Mouse (Mus musculus): ENCODE data around the gene Cnmd. TPM values are rescaled to one million over a fixed set of nuclear protein-coding genes. Genes with fewer than 3 reads are reported as not detected.
A peak's percentile ranks its signal among the peaks of the same experiment; 100 is the strongest.

Gene Cnmd
- total and polyA plus RNA-seq, 2 experiments: 5.9 to 35.8 TPM

GRCm38 (mm10) chr14:79591611-79592010 is 70.4 kb downstream of the Cnmd start:
- Histone ChIP-seq H3K4me1 (ENCODE audit: control insufficient read depth, insufficient read depth, low read length) (peaks cover 5% of the 10 kb centered on the region; the same call in 1 of the 2 replicates), H3K79me2 (ENCODE audit: control insufficient read depth, insufficient read depth, low read length) (peaks cover 15% of the 10 kb centered on the region; the same call in 1 of the 2 replicates), H3K27me3 (ENCODE audit: control insufficient read depth, insufficient read depth, low read length) (no peaks in the 10 kb centered on the region), H3K36me3 (ENCODE audit: control insufficient read depth, insufficient read depth, low read length) (peaks cover 8% of the 10 kb centered on the region), H3K27ac (replicated peaks; ENCODE audit: insufficient read depth, low read depth, low read length) (no peak overlapping the region), H3K4me3 (ENCODE audit: insufficient read depth, low read depth, low read length) (no peak overlapping the region), H3K9ac (ENCODE audit: low read depth, low read length) (no peak overlapping the region)
- DNase-seq (ENCODE audit: extremely low read depth, low read depth, low spot score): no peak
- TF ChIP-seq POLR2A (IDR thresholded peaks at IDR 0.05; ENCODE audit: extremely low read depth, insufficient read depth, low read length): no peak
- TF ChIP-seq CTCF (IDR thresholded peaks at IDR 0.05; ENCODE audit: low read depth, low read length): no peak
- WGBS: 99% methylated on average over 2 of the region's 2 CpGs

GRCm38 (mm10) chr14:79590916-79591315 is 71.1 kb downstream of the Cnmd start:
- Histone ChIP-seq H3K27ac (replicated peaks; ENCODE audit: insufficient read depth, low read depth, low read length) (no peak overlapping the region), H3K36me3 (ENCODE audit: control insufficient read depth, insufficient read depth, low read length) (peaks cover 5% of the 10 kb centered on the region), H3K9ac (ENCODE audit: low read depth, low read length) (no peak overlapping the region), H3K27me3 (ENCODE audit: control insufficient read depth, insufficient read depth, low read length) (no peaks in the 10 kb centered on the region), H3K4me1 (ENCODE audit: control insufficient read depth, insufficient read depth, low read length) (peaks cover 5% of the 10 kb centered on the region; the same call in 1 of the 2 replicates), H3K79me2 (ENCODE audit: control insufficient read depth, insufficient read depth, low read length) (peaks cover 15% of the 10 kb centered on the region; the same call in 1 of the 2 replicates), H3K4me3 (ENCODE audit: insufficient read depth, low read depth, low read length) (no peak overlapping the region)
- no peak for DNase-seq (ENCODE audit: extremely low read depth, low read depth, low spot score)
- 94% methylated on average over 8 of the region's 8 CpGs for WGBS
- no peak for TF ChIP-seq CTCF (IDR thresholded peaks at IDR 0.05; ENCODE audit: low read depth, low read length)
- no peak for TF ChIP-seq POLR2A (IDR thresholded peaks at IDR 0.05; ENCODE audit: extremely low read depth, insufficient read depth, low read length)

- H3K36me3 ChIP-seq (ENCODE audit: control insufficient read depth, insufficient read depth, low read length): peaks cover 2% of the 10 kb centered on the region; the same call in 1 of the 2 replicates
- WGBS: 81% methylated on average over 6 of the region's 6 CpGs
These were observed 72.6 kb downstream of the Cnmd start for GRCm38 (mm10) chr14:79589401-79589800.

GRCm38 (mm10) chr14:79588534-79588951 is 73.4 kb downstream of the Cnmd start:
- H3K79me2 ChIP-seq (ENCODE audit: control insufficient read depth, insufficient read depth, low read length): peaks cover 15% of the 10 kb centered on the region; the same call in 1 of the 2 replicates
- no peak overlapping the region for H3K9ac ChIP-seq (ENCODE audit: low read depth, low read length)
- no peak for DNase-seq (ENCODE audit: extremely low read depth, low read depth, low spot score)
- H3K27me3 ChIP-seq (ENCODE audit: control insufficient read depth, insufficient read depth, low read length): no peaks in the 10 kb centered on the region
- H3K27ac ChIP-seq (replicated peaks; ENCODE audit: insufficient read depth, low read depth, low read length): no peak overlapping the region
- TF ChIP-seq POLR2A (IDR thresholded peaks at IDR 0.05; ENCODE audit: extremely low read depth, insufficient read depth, low read length): no peak
- no peak for TF ChIP-seq CTCF (IDR thresholded peaks at IDR 0.05; ENCODE audit: low read depth, low read length)
- H3K4me3 ChIP-seq (ENCODE audit: insufficient read depth, low read depth, low read length): no peak overlapping the region
- peaks cover 5% of the 10 kb centered on the region; the same call in 1 of the 2 replicates for H3K4me1 ChIP-seq (ENCODE audit: control insufficient read depth, insufficient read depth, low read length)
- H3K36me3 ChIP-seq (ENCODE audit: control insufficient read depth, insufficient read depth, low read length): peaks cover 2% of the 10 kb centered on the region; the same call in 1 of the 2 replicates
- WGBS: 75% methylated on average over 9 of the region's 9 CpGs

More at GRCm38 (mm10) chr14:79589401-79589800, 72.6 kb downstream of the Cnmd start:
- Histone ChIP-seq H3K27ac (replicated peaks; ENCODE audit: insufficient read depth, low read depth, low read length) (no peak overlapping the region), H3K4me1 (ENCODE audit: control insufficient read depth, insufficient read depth, low read length) (peaks cover 5% of the 10 kb centered on the region; the same call in 1 of the 2 replicates), H3K9ac (ENCODE audit: low read depth, low read length) (no peak overlapping the region), H3K4me3 (ENCODE audit: insufficient read depth, low read depth, low read length) (no peak overlapping the region), H3K79me2 (ENCODE audit: control insufficient read depth, insufficient read depth, low read length) (peaks cover 15% of the 10 kb centered on the region; the same call in 1 of the 2 replicates), H3K27me3 (ENCODE audit: control insufficient read depth, insufficient read depth, low read length) (no peaks in the 10 kb centered on the region)
- no peak for DNase-seq (ENCODE audit: extremely low read depth, low read depth, low spot score)
- TF ChIP-seq CTCF (IDR thresholded peaks at IDR 0.05; ENCODE audit: low read depth, low read length) (no peak), POLR2A (IDR thresholded peaks at IDR 0.05; ENCODE audit: extremely low read depth, insufficient read depth, low read length) (no peak)

GRCm38 (mm10) chr14:79587852-79588229 is 74.1 kb downstream of the Cnmd start:
- Histone ChIP-seq H3K4me1 (ENCODE audit: control insufficient read depth, insufficient read depth, low read length) (peaks cover 5% of the 10 kb centered on the region; the same call in 1 of the 2 replicates), H3K9ac (ENCODE audit: low read depth, low read length) (peak overlapping the region; percentile 68), H3K27ac (replicated peaks; ENCODE audit: insufficient read depth, low read depth, low read length) (peak overlapping the region; percentile 47; the same call in 1 of the 2 replicates), H3K27me3 (ENCODE audit: control insufficient read depth, insufficient read depth, low read length) (no peaks in the 10 kb centered on the region), H3K79me2 (ENCODE audit: control insufficient read depth, insufficient read depth, low read length) (peaks cover 15% of the 10 kb centered on the region; the same call in 1 of the 2 replicates), H3K36me3 (ENCODE audit: control insufficient read depth, insufficient read depth, low read length) (peaks cover 2% of the 10 kb centered on the region; the same call in 1 of the 2 replicates), H3K4me3 (ENCODE audit: insufficient read depth, low read depth, low read length) (peak overlapping the region; percentile 81)
- DNase-seq (ENCODE audit: extremely low read depth, low read depth, low spot score): no peak
- WGBS: 0% methylated on average over 9 of the region's 9 CpGs
- no peak for TF ChIP-seq POLR2A (IDR thresholded peaks at IDR 0.05; ENCODE audit: extremely low read depth, insufficient read depth, low read length)
- no peak for TF ChIP-seq CTCF (IDR thresholded peaks at IDR 0.05; ENCODE audit: low read depth, low read length)

Other genes with a start within 250 kb of the Cnmd start
- 6.6 and 7.3 TPM in 2 replicates for gene Kbtbd7, start 235.7 kb downstream of the Cnmd start, total RNA-seq (2014; rRNA removed)
- gene Kbtbd7, start 235.7 kb downstream of the Cnmd start, polyA plus RNA-seq (2012; rRNA removed): 3.8 and 4.3 TPM in 2 replicates
- 0.13 and 0.18 TPM in 2 replicates for gene Kbtbd6, start 210.3 kb downstream of the Cnmd start, total RNA-seq (2014; rRNA removed)
- gene Kbtbd6, start 210.3 kb downstream of the Cnmd start, polyA plus RNA-seq (2012; rRNA removed): not detected in 2 replicates
- gene Elf1, start 181.0 kb downstream of the Cnmd start, total RNA-seq (2014; rRNA removed): 13.8 and 15.9 TPM in 2 replicates
- 5.1 and 6.4 TPM in 2 replicates for gene Elf1, start 181.0 kb downstream of the Cnmd start, polyA plus RNA-seq (2012; rRNA removed)
- 6.1 and 7.7 TPM in 2 replicates for gene Wbp4, start 180.7 kb downstream of the Cnmd start, total RNA-seq (2014; rRNA removed)
- gene Wbp4, start 180.7 kb downstream of the Cnmd start, polyA plus RNA-seq (2012; rRNA removed): 2.1 and 2.5 TPM in 2 replicates
- 25.6 and 30.0 TPM in 2 replicates for gene Sugt1, start 74.5 kb downstream of the Cnmd start, total RNA-seq (2014; rRNA removed)
- gene Sugt1, start 74.5 kb downstream of the Cnmd start, polyA plus RNA-seq (2012; rRNA removed): 3.3 and 3.4 TPM in 2 replicates
- not detected in 2 replicates for gene Pcdh8, start 109.1 kb upstream of the Cnmd start, total RNA-seq (2014; rRNA removed)
- not detected in 2 replicates for gene Pcdh8, start 109.1 kb upstream of the Cnmd start, polyA plus RNA-seq (2012; rRNA removed)

All from liver, adult 2 months (tissue).